Mouse (Mus musculus) bone marrow macrophage, adult 2 months (primary cell): ENCODE measurements around the gene Fndc8.

Experiments
- CTCF ChIP-seq: IDR thresholded peaks from 2 replicates; pipeline ENCODE4 v1.5.1; 2012; ENCODE audit warnings: low read depth, mild to moderate bottlenecking, low read length, moderate library complexity
- POLR2A ChIP-seq: IDR thresholded peaks from 2 replicates; pipeline ENCODE4 v1.6.1; 2012; ENCODE audit warnings: mild to moderate bottlenecking, low read depth, low read length, borderline replicate concordance

DNA sequence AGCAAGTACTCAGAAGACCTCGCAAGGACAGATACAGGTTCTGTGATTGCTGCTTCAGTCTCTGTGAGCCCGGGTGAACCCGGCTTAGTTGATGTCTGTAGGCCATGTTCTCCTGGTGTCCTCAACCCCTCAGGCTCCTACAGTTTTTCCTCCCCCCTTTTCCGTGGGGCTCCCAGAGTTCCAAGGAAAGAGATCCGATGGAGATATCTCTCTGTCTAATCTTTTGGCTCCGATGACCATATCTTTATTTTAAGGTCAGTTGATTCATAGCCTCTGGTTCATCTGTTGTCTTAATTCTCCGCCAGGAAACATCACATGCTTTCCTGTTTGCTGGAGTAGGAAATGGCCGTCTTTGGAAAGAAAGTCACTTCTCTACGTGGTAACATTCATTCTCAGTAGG, 57.1 kb downstream of the Fndc8 start:
- no peak for TF ChIP-seq CTCF
- no peak for TF ChIP-seq POLR2A
